Mouse (Mus musculus): ENCODE measurements around the gene Dnase2b.

- TF ChIP-seq CTCF (IDR thresholded peaks at IDR 0.05; ENCODE audit: insufficient read depth, low read length) (no peak), POLR2A (IDR thresholded peaks at IDR 0.05; ENCODE audit: borderline replicate concordance, extremely low read depth, low read depth, low read length) (no peak)
Observed at GRCm38 (mm10) chr3:146628227-146628982, 13.0 kb upstream of the Dnase2b start.
